Mouse (Mus musculus): ENCODE measurements at regions not wholly inside any gene's neighbourhood (a gene's known extent, or its start where the extent isn't known, plus 50 kb on each side); places are given as distances from the start of the nearest gene placed in this dataset.

DNA sequence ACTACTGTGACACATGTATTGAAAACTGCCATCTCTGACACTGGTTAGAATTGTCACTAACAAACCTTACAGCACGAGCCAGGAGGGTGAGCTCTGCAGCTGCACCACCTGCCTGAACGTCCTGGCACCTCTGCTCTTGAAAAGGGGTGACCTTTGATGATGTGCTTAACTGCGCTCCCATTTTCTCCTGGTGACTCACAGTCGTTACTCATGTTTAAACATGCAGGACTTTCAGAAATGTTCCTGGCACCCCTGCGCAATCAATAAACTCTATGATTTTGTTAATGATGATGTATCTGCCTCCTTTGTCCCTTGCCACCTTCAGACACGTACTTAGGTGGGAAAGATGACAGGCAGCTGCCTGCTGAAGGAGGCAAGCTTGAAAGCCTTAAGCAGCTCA, 121.1 kb upstream of the Htr2a start:
- TF ChIP-seq CTCF (IDR thresholded peaks at IDR 0.05; ENCODE audit: borderline replicate concordance, extremely low read depth, insufficient read depth, insufficient read length): no peak
- no peak for TF ChIP-seq POLR2A (IDR thresholded peaks at IDR 0.05; ENCODE audit: borderline replicate concordance, extremely low read depth, insufficient read depth, insufficient read length, poor library complexity, severe bottlenecking)
